Mouse (Mus musculus): ENCODE data around the gene Zfp697. TPM values are rescaled to one million over a fixed set of nuclear protein-coding genes. Genes with fewer than 3 reads are reported as not detected.
"Not testable (repeated sequence)": the region's sequence is repeated elsewhere in the genome, so short reads cannot be mapped to it uniquely, and the experiment has no call there.

Gene Zfp697
- polyA plus RNA-seq, 1 experiment = 20.6 TPM

- no peak overlapping the region for H3K27ac ChIP-seq (ENCODE audit: insufficient read depth, low read length)
- H3K4me1 ChIP-seq (ENCODE audit: control insufficient read depth, insufficient read depth, low read length) = no peaks in the 10 kb centered on the region
- H3K4me3 ChIP-seq (ENCODE audit: insufficient read depth, low read length) = no peak overlapping the region
- TF ChIP-seq POLR2A (IDR thresholded peaks at IDR 0.05; ENCODE audit: extremely low read depth, insufficient read depth, low read length) = no peak
- no peak for TF ChIP-seq CTCF (IDR thresholded peaks at IDR 0.05; ENCODE audit: extremely low read depth, insufficient read depth, low read length)
Measured at GRCm38 (mm10) chr3:98587721-98588120, 205.5 kb downstream of the Zfp697 start.

DNA sequence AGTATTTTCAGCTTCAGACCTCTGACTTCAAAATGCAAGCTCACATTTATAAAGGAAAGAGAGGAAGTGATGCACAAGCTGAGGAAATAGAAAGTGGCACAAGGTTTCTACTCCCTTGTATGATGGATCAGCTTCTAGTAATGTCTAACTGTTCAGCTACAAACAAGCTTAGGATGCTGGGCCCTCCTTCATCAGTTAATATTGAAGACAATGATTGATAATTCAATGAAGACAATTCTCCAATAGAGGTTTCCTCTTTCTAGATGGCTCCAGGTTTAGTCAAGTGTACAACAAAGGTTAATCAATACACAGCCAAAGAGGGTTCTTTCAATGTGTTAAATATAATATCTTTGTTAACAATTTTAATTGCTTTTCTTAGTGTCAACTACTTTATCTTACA lies 206.4 kb downstream of the Zfp697 start, which contains the start of gene Gm10681:
Gene Gm10681 (minus strand): TSS at position 101 of the 400 bp plus-strand sequence.
- no peaks in the 10 kb centered on the region for H3K4me1 ChIP-seq (ENCODE audit: control insufficient read depth, insufficient read depth, low read length)
- H3K27ac ChIP-seq (ENCODE audit: insufficient read depth, low read length) = no peak within 1 kb of the TSS
- TF ChIP-seq POLR2A (IDR thresholded peaks at IDR 0.05; ENCODE audit: extremely low read depth, insufficient read depth, low read length) (no peak), CTCF (IDR thresholded peaks at IDR 0.05; ENCODE audit: extremely low read depth, insufficient read depth, low read length) (no peak)
- H3K4me3 ChIP-seq (ENCODE audit: insufficient read depth, low read length) = no peak within 1 kb of the TSS

DNA sequence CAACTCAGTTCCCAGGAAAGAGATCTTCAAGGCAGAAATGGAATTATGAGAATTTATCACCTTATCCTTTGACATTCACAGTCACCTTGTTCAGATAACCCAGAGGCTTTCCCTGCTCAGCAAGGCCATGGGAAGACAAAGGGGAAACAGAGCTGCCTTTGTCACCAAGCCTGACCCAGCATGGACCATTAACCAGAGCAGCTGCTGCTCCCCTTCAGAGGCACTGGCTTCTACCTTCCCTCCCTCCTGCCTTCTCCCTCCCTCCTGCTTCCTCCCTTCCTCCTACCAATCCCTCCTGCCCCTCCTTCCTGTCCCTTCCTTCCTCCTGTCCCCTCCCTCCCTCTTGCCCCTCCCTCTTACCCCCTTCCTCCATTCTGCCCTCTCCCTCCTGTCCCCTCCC lies 231.3 kb downstream of the Zfp697 start:
- not testable (repeated sequence) for H3K27ac ChIP-seq (ENCODE audit: insufficient read depth, low read length); H3K4me3 ChIP-seq (ENCODE audit: insufficient read depth, low read length); H3K4me1 ChIP-seq (ENCODE audit: control insufficient read depth, insufficient read depth, low read length)

DNA sequence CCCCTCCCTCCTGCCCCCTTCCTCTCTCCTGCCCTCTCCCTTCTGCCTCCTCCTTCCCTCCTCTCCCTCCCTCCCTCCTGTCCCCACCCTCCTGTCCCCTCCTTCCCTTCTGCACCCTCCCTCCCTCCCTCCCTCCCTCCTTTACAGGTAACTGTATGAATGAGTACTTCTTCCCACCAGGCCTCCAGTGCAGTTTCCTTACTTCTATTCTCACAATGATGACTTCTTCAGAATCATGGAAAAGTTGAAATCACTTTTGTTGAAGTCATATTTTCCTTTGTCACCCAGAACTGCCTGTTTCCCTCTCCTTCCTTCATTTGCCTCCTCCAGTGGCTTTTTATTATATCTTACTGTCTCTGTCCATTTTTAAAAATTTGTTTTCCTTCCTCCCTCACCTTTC lies 231.7 kb downstream of the Zfp697 start:
- Histone ChIP-seq H3K27ac (ENCODE audit: insufficient read depth, low read length) (no peak overlapping the region), H3K4me3 (ENCODE audit: insufficient read depth, low read length) (no peak overlapping the region), H3K4me1 (ENCODE audit: control insufficient read depth, insufficient read depth, low read length) (no peaks in the 10 kb centered on the region)
- TF ChIP-seq CTCF (IDR thresholded peaks at IDR 0.05; ENCODE audit: extremely low read depth, insufficient read depth, low read length) (no peak), POLR2A (IDR thresholded peaks at IDR 0.05; ENCODE audit: extremely low read depth, insufficient read depth, low read length) (no peak)

DNA sequence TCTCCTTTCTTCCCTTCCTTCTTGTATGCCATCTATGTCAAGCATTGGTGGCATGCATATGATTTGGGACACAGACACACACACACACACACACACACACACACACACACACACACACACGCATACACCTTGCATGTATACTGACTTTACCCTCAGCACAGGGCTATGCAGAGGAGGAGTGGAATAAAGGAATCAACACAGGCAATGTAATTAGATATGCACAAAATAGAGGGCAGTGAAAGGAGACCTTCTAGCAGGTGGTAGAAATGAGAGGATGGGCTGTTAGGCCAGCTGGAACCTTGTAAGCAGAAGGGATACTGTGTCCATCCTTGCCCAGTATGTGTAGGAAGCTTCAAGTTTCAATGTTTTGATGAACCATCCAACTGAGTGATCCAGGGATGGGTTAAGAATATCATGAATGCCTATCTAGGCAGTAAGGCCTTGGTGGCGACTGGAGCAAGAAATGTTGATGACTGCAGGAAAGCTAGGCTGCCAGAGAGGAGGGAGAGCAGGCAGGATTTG lies 232.2 kb downstream of the Zfp697 start:
- H3K4me1 ChIP-seq (ENCODE audit: control insufficient read depth, insufficient read depth, low read length); H3K27ac ChIP-seq (ENCODE audit: insufficient read depth, low read length); H3K4me3 ChIP-seq (ENCODE audit: insufficient read depth, low read length): not testable (repeated sequence)

- H3K4me1 ChIP-seq (ENCODE audit: control insufficient read depth, insufficient read depth, low read length); H3K4me3 ChIP-seq (ENCODE audit: insufficient read depth, low read length); H3K27ac ChIP-seq (ENCODE audit: insufficient read depth, low read length): not testable (repeated sequence)
Measured at GRCm38 (mm10) chr3:98616244-98616643, 234.0 kb downstream of the Zfp697 start.

DNA sequence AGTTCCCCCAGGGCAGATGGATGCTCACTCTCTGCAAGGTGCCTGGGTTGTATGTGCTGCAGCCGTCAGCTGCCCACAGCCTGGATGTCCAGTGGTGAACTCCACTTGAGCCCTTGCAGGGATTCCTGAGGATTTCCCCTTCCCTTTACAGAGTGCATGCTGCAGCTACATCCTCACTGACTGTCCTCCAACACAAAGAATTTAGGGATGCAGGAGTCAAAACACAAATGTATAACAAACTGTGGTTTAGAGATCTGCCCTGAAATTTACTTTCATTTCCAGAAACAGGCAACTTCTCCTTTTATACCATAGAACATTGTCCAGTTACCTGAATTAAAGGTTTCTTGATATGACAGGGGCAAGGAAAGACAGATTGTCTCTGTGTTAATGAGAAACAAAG lies 234.5 kb downstream of the Zfp697 start:
- not testable (repeated sequence) for H3K4me3 ChIP-seq (ENCODE audit: insufficient read depth, low read length); H3K4me1 ChIP-seq (ENCODE audit: control insufficient read depth, insufficient read depth, low read length); H3K27ac ChIP-seq (ENCODE audit: insufficient read depth, low read length)

DNA sequence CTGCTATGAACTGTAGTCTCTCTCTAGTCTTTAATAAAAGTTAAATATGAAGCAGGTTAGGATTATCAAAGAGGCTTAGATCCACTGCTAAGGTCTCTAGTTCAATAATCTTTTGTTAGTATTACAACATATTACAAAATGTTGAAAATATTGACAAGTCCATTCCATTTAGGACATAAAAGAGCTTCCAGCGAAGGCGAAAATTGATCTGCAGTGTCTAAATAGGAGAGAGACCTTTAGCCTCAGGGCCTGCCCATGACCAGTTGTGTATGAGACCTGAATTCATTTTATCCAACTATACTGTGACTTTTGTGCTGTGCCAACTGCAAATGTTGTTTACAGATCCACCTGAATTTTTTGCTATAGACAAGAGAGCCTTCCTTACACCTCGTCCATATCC lies 247.4 kb downstream of the Zfp697 start:
- H3K4me3 ChIP-seq (ENCODE audit: insufficient read depth, low read length) = no peak overlapping the region
- H3K27ac ChIP-seq (ENCODE audit: insufficient read depth, low read length) = no peak overlapping the region
- no peaks in the 10 kb centered on the region for H3K4me1 ChIP-seq (ENCODE audit: control insufficient read depth, insufficient read depth, low read length)
- no peak for TF ChIP-seq CTCF (IDR thresholded peaks at IDR 0.05; ENCODE audit: extremely low read depth, insufficient read depth, low read length)
- no peak for TF ChIP-seq POLR2A (IDR thresholded peaks at IDR 0.05; ENCODE audit: extremely low read depth, insufficient read depth, low read length)

GRCm38 (mm10) chr3:98630152-98630551 lies 247.9 kb downstream of the Zfp697 start, which contains the start of gene Hsd3b5:
Gene Hsd3b5, minus strand, starts transcription at chr3:98630252.
- TF ChIP-seq POLR2A (IDR thresholded peaks at IDR 0.05; ENCODE audit: extremely low read depth, insufficient read depth, low read length) (no peak), CTCF (IDR thresholded peaks at IDR 0.05; ENCODE audit: extremely low read depth, insufficient read depth, low read length) (no peak)
- H3K27ac ChIP-seq (ENCODE audit: insufficient read depth, low read length) = no peak within 1 kb of the TSS
- no peak within 1 kb of the TSS for H3K4me3 ChIP-seq (ENCODE audit: insufficient read depth, low read length)
- no peaks in the 10 kb centered on the region for H3K4me1 ChIP-seq (ENCODE audit: control insufficient read depth, insufficient read depth, low read length)

DNA sequence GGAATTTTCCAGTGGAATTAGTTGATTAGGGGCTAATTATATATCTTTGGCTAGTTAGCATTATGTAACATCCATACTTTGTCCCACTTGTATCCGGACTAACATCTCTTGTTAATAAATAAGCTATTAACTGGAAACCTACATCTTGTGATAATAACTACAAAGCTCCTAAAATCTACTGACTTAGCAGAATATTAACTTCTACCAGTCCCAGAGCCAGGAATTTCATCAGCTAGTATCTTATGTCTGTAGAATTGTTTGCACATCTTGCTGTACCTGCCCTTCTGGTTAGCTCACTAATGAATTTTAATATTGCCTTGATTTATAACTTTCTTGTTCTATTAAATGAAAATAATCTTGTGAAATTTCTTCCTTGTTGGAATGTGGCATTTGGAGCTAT lies 252.9 kb downstream of the Zfp697 start:
- H3K4me1 ChIP-seq (ENCODE audit: control insufficient read depth, insufficient read depth, low read length) = no peaks in the 10 kb centered on the region
- no peak overlapping the region for H3K4me3 ChIP-seq (ENCODE audit: insufficient read depth, low read length)
- TF ChIP-seq CTCF (IDR thresholded peaks at IDR 0.05; ENCODE audit: extremely low read depth, insufficient read depth, low read length) = no peak
- no peak for TF ChIP-seq POLR2A (IDR thresholded peaks at IDR 0.05; ENCODE audit: extremely low read depth, insufficient read depth, low read length)
- H3K27ac ChIP-seq (ENCODE audit: insufficient read depth, low read length) = no peak overlapping the region

GRCm38 (mm10) chr3:98680786-98681185 lies 298.5 kb downstream of the Zfp697 start:
- H3K27ac ChIP-seq (ENCODE audit: insufficient read depth, low read length) = no peak overlapping the region
- H3K4me1 ChIP-seq (ENCODE audit: control insufficient read depth, insufficient read depth, low read length) = no peaks in the 10 kb centered on the region
- no peak for TF ChIP-seq POLR2A (IDR thresholded peaks at IDR 0.05; ENCODE audit: extremely low read depth, insufficient read depth, low read length)
- TF ChIP-seq CTCF (IDR thresholded peaks at IDR 0.05; ENCODE audit: extremely low read depth, insufficient read depth, low read length) = no peak
- H3K4me3 ChIP-seq (ENCODE audit: insufficient read depth, low read length) = no peak overlapping the region
